Mouse (Mus musculus) hindbrain, embryonic 12.5 days (tissue): ENCODE data around the gene Sipa1l2. TPM values are rescaled to one million over a fixed set of nuclear protein-coding genes. Genes with fewer than 3 reads are reported as not detected.
A peak's percentile ranks its signal among the peaks of the same experiment; 100 is the strongest.

ENCODE experiments used
- ATAC-seq: fragments of 200-750 bp; cut with Nextera tagmentation; 2 replicates; pipeline ENCODE4 v1.8.0; 2017; ENCODE audit warnings: moderate TSS enrichment; ENCODE audit not compliant: low FRiP score
- H3K27ac ChIP-seq: fragments of 300-500 bp; sonication (generic); 2 replicates; pipeline ENCODE4 v1.5.1; 2016; ENCODE audit warnings: mild to moderate bottlenecking
- H3K27me3 ChIP-seq: fragments of 300-500 bp; sonication (generic); 2 replicates; pipeline ENCODE4 v1.6.1; 2016; ENCODE audit warnings: mild to moderate bottlenecking
- H3K36me3 ChIP-seq: fragments of 300-500 bp; sonication (generic); 2 replicates; pipeline ENCODE4 v1.6.1; 2016; ENCODE audit warnings: mild to moderate bottlenecking
- H3K4me1 ChIP-seq: fragments of 300-500 bp; sonication (generic); 2 replicates; pipeline ENCODE4 v1.6.1; 2016
- H3K4me2 ChIP-seq: fragments of 300-500 bp; sonication (generic); replicated peaks from 2 replicates; pipeline ENCODE4 v1.6.1; 2016; ENCODE audit warnings: mild to moderate bottlenecking
- H3K4me3 ChIP-seq: fragments of 300-500 bp; sonication (generic); 2 replicates; pipeline ENCODE4 v1.5.1; 2016; ENCODE audit warnings: mild to moderate bottlenecking
- H3K9ac ChIP-seq: fragments of 300-500 bp; sonication (generic); 2 replicates; pipeline ENCODE4 v1.6.1; 2016; ENCODE audit warnings: mild to moderate bottlenecking, moderate library complexity
- H3K9me3 ChIP-seq: fragments of 300-500 bp; sonication (generic); replicated peaks from 2 replicates; pipeline ENCODE4 v1.6.1; 2016; ENCODE audit warnings: mild to moderate bottlenecking
- WGBS: fragments of 180-500 bp; shearing (Covaris S2); methylation state at CpG from one replicate; pipeline ENCODE4 v1.1.7; 2016; 5-methylcytosine and 5-hydroxymethylcytosine counted together
- polyA plus RNA-seq: library from polyadenylated mRNA; unstranded; fragments of >200 nt; fragmentation: Nextera tagmentation; extraction: Ambion mirVana; gene quantifications from 2 replicates; pipeline ENCODE4 v1.2.1, GENCODE M21; 2016

Gene Sipa1l2
- polyA plus RNA-seq, 1 experiment from 2014 or later = 36.4 TPM

DNA sequence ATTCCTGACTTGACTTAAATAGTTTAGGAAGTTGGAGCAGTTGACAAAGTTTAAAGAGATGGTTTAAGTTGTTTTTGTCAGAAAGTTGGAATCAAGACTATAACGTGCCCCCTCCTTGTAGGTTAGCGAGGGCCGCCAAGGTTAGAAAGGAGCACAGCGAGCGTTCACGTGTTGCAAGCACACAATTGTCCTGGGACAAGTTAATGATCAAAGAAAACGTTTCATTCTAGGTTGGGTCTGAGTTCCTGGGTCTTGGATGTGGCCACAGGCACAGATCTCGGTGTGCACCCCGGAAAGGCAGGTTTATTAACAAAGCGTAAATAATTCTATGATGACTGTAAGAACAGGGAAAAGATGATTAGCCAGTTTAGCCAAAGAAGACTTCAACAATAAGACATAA lies 190.5 kb downstream of the Sipa1l2 start:
- Histone ChIP-seq H3K9me3 (no peaks in the 10 kb centered on the region), H3K27me3 (no peaks in the 10 kb centered on the region), H3K4me2 (no peak overlapping the region), H3K9ac (no peak overlapping the region), H3K4me1 (peaks cover 12% of the 10 kb centered on the region), H3K36me3 (no peaks in the 10 kb centered on the region), H3K27ac (no peak overlapping the region), H3K4me3 (no peak overlapping the region)
- WGBS = 77% methylated on average over 10 of the region's 10 CpGs
- ATAC-seq = no peak

GRCm38 (mm10) chr8:125377704-125378103 lies 191.9 kb downstream of the Sipa1l2 start:
- Histone ChIP-seq H3K9me3 (no peaks in the 10 kb centered on the region), H3K4me1 (peaks cover 12% of the 10 kb centered on the region), H3K9ac (no peak overlapping the region), H3K36me3 (no peaks in the 10 kb centered on the region), H3K27ac (no peak overlapping the region), H3K27me3 (no peaks in the 10 kb centered on the region), H3K4me2 (no peak overlapping the region), H3K4me3 (no peak overlapping the region)
- 89% methylated on average over 3 of the region's 3 CpGs for WGBS
- no peak for ATAC-seq

GRCm38 (mm10) chr8:125376448-125376845 lies 193.2 kb downstream of the Sipa1l2 start:
- peak overlapping the region; percentile 57 for H3K27ac ChIP-seq
- WGBS = 72% methylated on average over 6 of the region's 6 CpGs

DNA sequence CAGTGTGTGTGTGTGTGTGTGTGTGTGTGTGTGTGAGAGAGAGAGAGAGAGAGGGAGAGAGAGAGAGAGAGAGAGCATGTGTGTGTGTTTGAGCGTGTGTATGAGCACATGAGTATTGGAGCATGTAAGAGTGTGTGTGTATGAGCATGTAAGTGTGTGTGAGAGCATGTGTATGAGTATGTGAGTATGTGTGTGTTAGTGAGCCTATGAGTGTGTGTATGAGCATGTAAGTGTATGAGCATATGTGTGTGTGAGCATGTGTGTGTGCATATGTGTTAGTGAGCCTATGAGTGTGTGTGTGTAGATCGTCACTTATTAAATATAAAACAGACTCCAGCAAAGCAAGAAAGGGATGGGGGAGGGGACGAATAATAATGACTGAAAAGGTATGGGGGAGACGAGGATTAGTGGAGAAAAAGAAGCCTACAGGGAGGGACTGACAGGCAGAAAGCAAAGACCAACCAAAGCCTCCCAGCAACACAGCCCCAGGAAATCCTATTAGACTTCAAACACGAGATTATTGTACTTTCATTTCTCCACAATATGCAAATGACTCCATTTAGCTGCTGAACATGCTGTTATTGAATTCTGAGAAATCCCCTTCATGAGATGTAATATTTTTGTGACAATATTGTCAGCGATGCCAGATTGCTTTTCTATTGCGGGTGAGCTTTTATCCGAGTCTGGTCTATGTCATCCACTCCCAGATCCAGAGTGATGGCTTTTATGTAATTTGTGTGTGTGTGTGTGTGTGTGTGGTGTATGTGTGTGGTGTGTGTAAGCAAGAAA lies 193.8 kb downstream of the Sipa1l2 start:
- peaks cover 12% of the 10 kb centered on the region for H3K4me1 ChIP-seq
- WGBS = 61% methylated on average over 8 of the region's 8 CpGs
- no peak overlapping the region for H3K4me3 ChIP-seq
- H3K27ac ChIP-seq = peak overlapping the region; percentile 57
- no peak overlapping the region for H3K9ac ChIP-seq
- no peak for ATAC-seq
- H3K9me3 ChIP-seq = no peaks in the 10 kb centered on the region
- H3K36me3 ChIP-seq = no peaks in the 10 kb centered on the region
- H3K4me2 ChIP-seq = no peak overlapping the region
- no peaks in the 10 kb centered on the region for H3K27me3 ChIP-seq

More at GRCm38 (mm10) chr8:125376448-125376845, 193.2 kb downstream of the Sipa1l2 start:
- Histone ChIP-seq H3K4me2 (no peak overlapping the region), H3K36me3 (no peaks in the 10 kb centered on the region), H3K4me1 (peaks cover 12% of the 10 kb centered on the region), H3K9me3 (no peaks in the 10 kb centered on the region), H3K9ac (no peak overlapping the region), H3K27me3 (no peaks in the 10 kb centered on the region), H3K4me3 (no peak overlapping the region)
- ATAC-seq = no peak

GRCm38 (mm10) chr8:125372596-125372995 lies 197.0 kb downstream of the Sipa1l2 start:
- Histone ChIP-seq H3K36me3 (no peaks in the 10 kb centered on the region), H3K4me3 (no peak overlapping the region), H3K9me3 (no peaks in the 10 kb centered on the region), H3K27ac (no peak overlapping the region), H3K4me1 (peaks cover 28% of the 10 kb centered on the region), H3K9ac (no peak overlapping the region), H3K27me3 (peaks cover under 1% of the 10 kb centered on the region; the same call in 1 of the 2 replicates), H3K4me2 (no peak overlapping the region)
- 97% methylated on average over 4 of the region's 4 CpGs for WGBS
- no peak for ATAC-seq

DNA sequence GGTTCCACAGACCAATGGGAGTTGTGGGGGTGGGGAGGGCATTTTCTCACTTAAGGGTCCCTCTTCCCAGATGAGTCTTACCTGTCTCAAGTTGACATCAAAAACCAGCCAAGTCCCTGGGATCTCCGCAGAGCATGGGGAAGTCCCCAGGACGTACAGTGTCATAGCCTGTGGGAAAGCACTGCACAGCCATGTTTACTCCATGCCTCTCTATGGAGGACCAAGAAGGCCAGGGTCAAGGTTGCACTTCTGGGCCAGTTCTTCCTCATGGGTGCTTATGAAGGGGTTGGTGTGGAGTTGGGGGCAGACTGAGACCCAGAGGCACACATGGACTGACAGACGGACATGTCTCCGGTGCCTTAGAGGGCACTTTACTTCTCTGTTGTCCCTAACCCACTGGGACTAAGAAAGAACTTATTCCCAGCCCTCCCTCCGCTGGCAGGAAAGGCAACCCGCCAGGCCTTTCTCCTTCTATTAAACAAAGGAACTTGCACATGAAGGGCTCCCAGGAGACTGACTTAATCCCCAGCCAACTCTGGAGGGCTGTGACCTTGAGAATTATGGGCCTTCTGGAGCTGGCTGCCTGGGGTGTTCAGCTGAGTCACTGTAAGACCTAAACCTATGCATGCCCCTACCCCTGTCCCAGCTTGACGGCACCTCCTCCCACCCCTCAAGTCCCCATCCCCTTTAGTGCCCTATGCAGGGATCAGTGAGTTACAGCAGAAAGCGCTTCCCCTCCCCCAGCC lies 199.9 kb downstream of the Sipa1l2 start:
- H3K4me1 ChIP-seq = peaks cover 16% of the 10 kb centered on the region
- H3K36me3 ChIP-seq = no peaks in the 10 kb centered on the region
- H3K27ac ChIP-seq = no peak overlapping the region
- 37% methylated on average over 8 of the region's 8 CpGs for WGBS
- ATAC-seq = no peak
- no peaks in the 10 kb centered on the region for H3K9me3 ChIP-seq
- no peak overlapping the region for H3K4me2 ChIP-seq
- no peak overlapping the region for H3K9ac ChIP-seq
- peaks cover 4% of the 10 kb centered on the region; the same call in 1 of the 2 replicates for H3K27me3 ChIP-seq
- H3K4me3 ChIP-seq = no peak overlapping the region

DNA sequence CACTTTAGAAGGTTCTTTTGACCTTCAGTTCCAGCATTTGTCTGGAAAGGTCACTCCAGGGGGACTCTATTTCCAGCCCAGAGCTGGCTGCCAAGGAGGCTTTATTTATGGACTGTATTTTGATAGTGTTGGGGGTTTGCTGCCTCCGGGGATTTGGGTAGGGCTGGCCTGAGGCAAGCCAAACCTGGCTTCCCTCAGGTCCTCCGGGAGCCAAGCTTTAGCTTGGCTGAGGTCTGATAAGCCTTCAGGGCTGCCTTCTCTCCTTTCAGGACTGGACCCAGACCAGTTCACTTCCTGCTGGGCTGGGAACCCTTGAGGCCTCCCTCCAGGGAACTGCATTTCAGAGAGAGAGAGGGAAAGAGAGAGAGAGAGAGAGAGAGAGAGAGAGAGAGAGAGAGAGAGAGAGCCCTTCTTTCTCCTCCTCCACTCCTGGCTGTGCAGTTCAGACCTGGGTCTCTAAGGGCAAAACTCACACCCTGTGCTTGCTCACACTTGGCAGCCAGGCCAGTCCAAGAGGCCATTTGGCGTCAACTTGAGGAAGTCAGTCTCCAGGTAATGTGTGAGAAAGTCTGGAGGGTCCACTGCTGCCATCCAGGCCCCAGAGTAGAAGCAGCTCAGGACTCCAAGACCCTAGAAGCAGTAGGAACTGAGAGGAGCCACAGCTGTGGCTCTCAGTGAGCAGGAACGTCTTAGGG lies 201.1 kb downstream of the Sipa1l2 start:
- H3K27me3 ChIP-seq = peaks cover 4% of the 10 kb centered on the region; the same call in 1 of the 2 replicates
- no peak for ATAC-seq
- no peaks in the 10 kb centered on the region for H3K9me3 ChIP-seq
- no peak overlapping the region for H3K4me3 ChIP-seq
- 65% methylated on average over 4 of the region's 4 CpGs for WGBS
- H3K4me1 ChIP-seq = peaks cover 16% of the 10 kb centered on the region
- H3K36me3 ChIP-seq = no peaks in the 10 kb centered on the region
- no peak overlapping the region for H3K27ac ChIP-seq
- H3K9ac ChIP-seq = no peak overlapping the region
- no peak overlapping the region for H3K4me2 ChIP-seq

Other genes starting within 250 kb of the Sipa1l2 start
- gene Map10, start 100.0 kb upstream of the Sipa1l2 start, polyA plus RNA-seq = 9.2 and 9.6 TPM in 2 replicates
- gene Ntpcr, start 160.2 kb upstream of the Sipa1l2 start, polyA plus RNA-seq = 19.8 and 24.1 TPM in 2 replicates